Mouse (Mus musculus) heart, embryonic 11.5 days (tissue): ENCODE results near the gene C130050O18Rik. TPM values are rescaled to one million over a fixed set of nuclear protein-coding genes. Genes with fewer than 3 reads are reported as not detected.

Experiments
- ATAC-seq: fragments of 200-750 bp; cut with Nextera tagmentation; replicated peaks from 2 replicates; pipeline ENCODE4 v1.8.0; 2017; ENCODE audit warnings: moderate library complexity; ENCODE audit not compliant: insufficient number of reproducible peaks, low FRiP score, low TSS enrichment
- H3K27ac ChIP-seq: fragments of 300-500 bp; sonication (generic); 2 replicates; pipeline ENCODE4 v1.5.1; 2014; ENCODE audit warnings: mild to moderate bottlenecking, low read depth, low read length
- H3K27me3 ChIP-seq: fragments of 300-500 bp; sonication (generic); 2 replicates; pipeline ENCODE4 v1.6.1; 2014; ENCODE audit warnings: mild to moderate bottlenecking, low read length, mixed read lengths; ENCODE audit not compliant: control insufficient read depth, insufficient read depth
- H3K36me3 ChIP-seq: fragments of 300-500 bp; sonication (generic); 2 replicates; pipeline ENCODE4 v1.6.1; 2014; ENCODE audit warnings: mild to moderate bottlenecking, low read length, moderate library complexity, mixed read lengths; ENCODE audit not compliant: control insufficient read depth, insufficient read depth
- H3K4me1 ChIP-seq: fragments of 300-500 bp; sonication (generic); 2 replicates; pipeline ENCODE4 v1.6.1; 2014; ENCODE audit warnings: low read length; ENCODE audit not compliant: control insufficient read depth, insufficient read depth
- H3K4me2 ChIP-seq: fragments of 300-500 bp; sonication (generic); 2 replicates; pipeline ENCODE4 v1.6.1; 2014; ENCODE audit warnings: mild to moderate bottlenecking, moderate library complexity
- H3K4me3 ChIP-seq: fragments of 300-500 bp; sonication (generic); 2 replicates; pipeline ENCODE4 v1.5.1; 2014; ENCODE audit warnings: low read depth, low read length
- H3K9ac ChIP-seq: fragments of 300-500 bp; sonication (generic); 2 replicates; pipeline ENCODE4 v1.6.1; 2014; ENCODE audit warnings: mild to moderate bottlenecking, low read depth, low read length, moderate library complexity
- H3K9me3 ChIP-seq: fragments of 300-500 bp; sonication (generic); replicated peaks from 2 replicates; pipeline ENCODE4 v1.6.1; 2016; ENCODE audit warnings: low read length; ENCODE audit not compliant: control insufficient read depth
- WGBS: fragments of 180-500 bp; shearing (Covaris S2); extraction: QIAGEN DNeasy Blood & Tissue Kit; methylation state at CpG from one replicate; pipeline ENCODE4 v1.1.7; 2014; ENCODE audit not compliant: insufficient replicate concordance; 5-methylcytosine and 5-hydroxymethylcytosine counted together
- microRNA counts: library from miRNA; unstranded; fragments of <30 nt; microRNA quantifications from one replicate; lab custom pipeline; 2015
- microRNA-seq: library from miRNA; unstranded; fragments of <30 nt; microRNA quantifications from one replicate; pipeline ENCODE4, GENCODE M21; 2016; ENCODE audit warnings: borderline number of aligned reads
- polyA plus RNA-seq: library from polyadenylated mRNA; unstranded; fragments of >200 nt; fragmentation: Nextera tagmentation; extraction: Ambion mirVana; gene quantifications from 2 replicates; pipeline ENCODE4 v1.2.1, GENCODE M21; 2014

The C130050O18Rik gene
- polyA plus RNA-seq, 1 experiment from 2014 or later = 0.17 TPM

- H3K4me2 ChIP-seq = peak overlapping the region; percentile 69
- 7% methylated on average over 10 of the region's 10 CpGs for WGBS
- peak overlapping the region; percentile 65 for H3K9ac ChIP-seq
- no peak for ATAC-seq
- H3K27ac ChIP-seq = no peak overlapping the region
- no peaks in the 10 kb centered on the region for H3K9me3 ChIP-seq
- H3K27me3 ChIP-seq = no peaks in the 10 kb centered on the region
- H3K4me3 ChIP-seq = peak overlapping the region; percentile 66
- 0 out of 2 replicates have a peak, but pooled peaks cover 4% of the 10 kb centered on the region for H3K36me3 ChIP-seq
- 0 out of 2 replicates have a peak, but pooled peaks cover 2% of the 10 kb centered on the region for H3K4me1 ChIP-seq
Measured at GRCm38 (mm10) chr5:139459938-139460337, 54.9 kb downstream of the C130050O18Rik start.

- WGBS = 4% methylated on average over 42 of the region's 42 CpGs
- peak; percentile 95 for ATAC-seq
- H3K4me3 ChIP-seq = peak within 1 kb of the TSS; percentile 66
Measured at GRCm38 (mm10) chr5:139460384-139461067, 55.4 kb downstream of the C130050O18Rik start, which contains the start of gene 3110082I17Rik. 3110082I17Rik (minus strand) TSS chr5:139460527.

DNA sequence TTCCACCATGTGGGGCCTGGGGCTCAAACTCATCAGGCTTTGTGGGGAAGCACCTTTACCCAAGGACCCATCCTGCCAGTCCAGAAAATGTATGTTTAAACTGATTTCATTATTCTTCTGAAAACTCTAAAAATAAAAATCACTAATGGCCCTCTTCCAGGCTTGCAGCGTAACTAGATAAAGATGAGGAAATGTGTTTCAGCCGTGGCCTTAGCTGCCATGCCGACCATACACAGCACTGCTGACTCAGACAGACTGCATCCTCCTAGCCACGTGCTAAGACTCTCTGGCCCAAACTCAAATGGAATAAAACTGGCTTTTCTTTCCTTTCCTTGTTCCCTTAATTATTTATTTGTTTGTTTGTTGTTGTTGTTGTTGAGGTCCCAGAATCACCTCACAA is 59.8 kb downstream of the C130050O18Rik start:
- H3K9ac ChIP-seq = no peak overlapping the region
- WGBS = 59% methylated on average over 4 of the region's 4 CpGs
- no peaks in the 10 kb centered on the region for H3K36me3 ChIP-seq
- no peak for ATAC-seq
- no peak overlapping the region for H3K4me2 ChIP-seq
- no peak overlapping the region for H3K4me3 ChIP-seq
- H3K9me3 ChIP-seq = no peaks in the 10 kb centered on the region
- no peaks in the 10 kb centered on the region for H3K4me1 ChIP-seq
- no peak overlapping the region for H3K27ac ChIP-seq
- no peaks in the 10 kb centered on the region for H3K27me3 ChIP-seq

More at GRCm38 (mm10) chr5:139460384-139461067, 55.4 kb downstream of the C130050O18Rik start, which contains the start of gene 3110082I17Rik:
- H3K27me3 ChIP-seq = no peaks in the 10 kb centered on the region
- H3K9me3 ChIP-seq = no peaks in the 10 kb centered on the region
- H3K4me1 ChIP-seq = 0 out of 2 replicates have a peak, but pooled peaks cover 2% of the 10 kb centered on the region
- peak within 1 kb of the TSS; percentile 65 for H3K9ac ChIP-seq
- peak within 1 kb of the TSS; percentile 69 for H3K4me2 ChIP-seq
- H3K36me3 ChIP-seq = no peaks in the 10 kb centered on the region
- H3K27ac ChIP-seq = no peak within 1 kb of the TSS

MicroRNA genes within 50 kb of the gene (microRNA counts, 519-probe panel; counts per million panel counts)
- 32.2 counts per million for microRNA mmu-miR-339-3p (lab: Ali Mortazavi, UCI)
- 32.2 counts per million for microRNA mmu-miR-339-5p (lab: Ali Mortazavi, UCI)

Small RNA genes lying within 50 kb of the gene (microRNA-seq; reads per million reads assigned to microRNA genes)
- 427 reads per million, percentile 78 among the genes with 10 or more reads in this experiment for gene Mir339

Other genes starting within 250 kb of the C130050O18Rik start
- 33.4 and 40.9 TPM in 2 replicates for gene Sun1, start 204.6 kb upstream of the C130050O18Rik start, polyA plus RNA-seq
- gene Get4, start 153.0 kb upstream of the C130050O18Rik start, polyA plus RNA-seq = 138 and 139 TPM in 2 replicates
- 1.4 and 2.5 TPM in 2 replicates for gene Adap1, start 79.7 kb upstream of the C130050O18Rik start, polyA plus RNA-seq
- gene Cox19, start 53.9 kb upstream of the C130050O18Rik start, polyA plus RNA-seq = 85.3 and 95.2 TPM in 2 replicates
- gene Cyp2w1, start 52.7 kb upstream of the C130050O18Rik start, polyA plus RNA-seq = not detected in 2 replicates
- 7.2 and 7.5 TPM in 2 replicates for gene Gpr146, start 27.6 kb upstream of the C130050O18Rik start, polyA plus RNA-seq
- gene Gper1, start 17.9 kb downstream of the C130050O18Rik start, polyA plus RNA-seq = 0.57 and 0.72 TPM in 2 replicates
- gene 3110082I17Rik, start 55.2 kb downstream of the C130050O18Rik start, polyA plus RNA-seq = 19.3 and 21.9 TPM in 2 replicates
- gene Zfand2a, start 79.3 kb downstream of the C130050O18Rik start, polyA plus RNA-seq = 6.3 and 7.2 TPM in 2 replicates
- 0.09 TPM in 1 of 2 replicates, not detected in the other for gene Uncx, start 138.2 kb downstream of the C130050O18Rik start, polyA plus RNA-seq